Mouse (Mus musculus): ENCODE results near the gene Zfp366. TPM values are rescaled to one million over a fixed set of nuclear protein-coding genes. Genes with fewer than 3 reads are reported as not detected.

Gene Zfp366
- total RNA-seq, 2 experiments from 2014 or later: 14.1 to 14.9 TPM

GRCm38 (mm10) chr13:99186859-99187258, 2.2 kb downstream of the Zfp366 start:
- no peak for DNase-seq

- DNase-seq: no peak
These were observed 2.8 kb downstream of the Zfp366 start for GRCm38 (mm10) chr13:99187456-99187855.

- no peak for DNase-seq
These were observed 4.0 kb downstream of the Zfp366 start for GRCm38 (mm10) chr13:99188625-99189024.

- peak in 1 of 2 experiments; percentile 29 for DNase-seq
These were observed 5.0 kb downstream of the Zfp366 start for GRCm38 (mm10) chr13:99189671-99190070.

GRCm38 (mm10) chr13:99190466-99190865, 5.8 kb downstream of the Zfp366 start:
- peak; percentile 70 to 85 for DNase-seq

GRCm38 (mm10) chr13:99191063-99191462, 6.4 kb downstream of the Zfp366 start:
- peak in 1 of 2 experiments; percentile 39 for DNase-seq

GRCm38 (mm10) chr13:99196314-99196713, 11.7 kb downstream of the Zfp366 start:
- DNase-seq: no peak

- DNase-seq: peak in 1 of 2 experiments; percentile 42
These were observed 12.2 kb downstream of the Zfp366 start for GRCm38 (mm10) chr13:99196865-99197264.

- no peak for DNase-seq
These were observed 17.3 kb downstream of the Zfp366 start for GRCm38 (mm10) chr13:99201647-99202574.

- no peak for DNase-seq
These were observed 22.6 kb downstream of the Zfp366 start for GRCm38 (mm10) chr13:99207214-99207613.

- no peak for DNase-seq
These were observed 25.2 kb downstream of the Zfp366 start for GRCm38 (mm10) chr13:99209859-99210258.

- DNase-seq: no peak
These were observed 26.2 kb downstream of the Zfp366 start for GRCm38 (mm10) chr13:99210837-99211236.

- DNase-seq: no peak
These were observed 28.4 kb downstream of the Zfp366 start for GRCm38 (mm10) chr13:99212976-99213375.

- DNase-seq: no peak
These were observed 31.4 kb downstream of the Zfp366 start for GRCm38 (mm10) chr13:99216005-99216404.

- peak in 1 of 2 experiments; percentile 50 for DNase-seq
These were observed 33.4 kb downstream of the Zfp366 start for GRCm38 (mm10) chr13:99217984-99218383.

- no peak for DNase-seq
These were observed 35.0 kb downstream of the Zfp366 start for GRCm38 (mm10) chr13:99219586-99219985.

- DNase-seq: no peak
These were observed 37.4 kb downstream of the Zfp366 start for GRCm38 (mm10) chr13:99221996-99222395.

- DNase-seq: no peak
These were observed 37.9 kb downstream of the Zfp366 start for GRCm38 (mm10) chr13:99222476-99222875.

- no peak for DNase-seq
These were observed 38.8 kb downstream of the Zfp366 start for GRCm38 (mm10) chr13:99223321-99223884.

- no peak for DNase-seq
These were observed 39.3 kb downstream of the Zfp366 start for GRCm38 (mm10) chr13:99223917-99224316.

GRCm38 (mm10) chr13:99225374-99226240, 41.0 kb downstream of the Zfp366 start:
- no peak for DNase-seq

- no peak for DNase-seq
These were observed 42.2 kb downstream of the Zfp366 start for GRCm38 (mm10) chr13:99226809-99227208.
